Mouse (Mus musculus): ENCODE results near the gene Shd. TPM values are rescaled to one million over a fixed set of nuclear protein-coding genes. Genes with fewer than 3 reads are reported as not detected.

Shd gene
- polyA plus RNA-seq, 1 experiment from 2014 or later, result 179 TPM

- H3K4me2 ChIP-seq, result no peak overlapping the region
- H3K27me3 ChIP-seq, result no peaks in the 10 kb centered on the region
- H3K9me3 ChIP-seq, result no peaks in the 10 kb centered on the region
- H3K4me3 ChIP-seq, result no peak overlapping the region
- H3K27ac ChIP-seq (replicated peaks), result no peak overlapping the region; the same call in 1 of the 2 replicates
- peaks cover 10% of the 10 kb centered on the region for H3K36me3 ChIP-seq
- H3K9ac ChIP-seq, result no peak overlapping the region
- no peak for ATAC-seq (ENCODE audit: low FRiP score, low read depth)
- 72% methylated on average over 4 of the region's 4 CpGs for WGBS
- H3K4me1 ChIP-seq (replicated peaks), result peaks cover 29% of the 10 kb centered on the region
Observed at GRCm38 (mm10) chr17:56022989-56023290, 52.7 kb downstream of the Shd start.

- Histone ChIP-seq H3K9ac (no peak overlapping the region), H3K4me2 (no peak overlapping the region), H3K9me3 (no peaks in the 10 kb centered on the region), H3K36me3 (peaks cover 8% of the 10 kb centered on the region), H3K4me3 (no peak overlapping the region), H3K27ac (replicated peaks) (no peak overlapping the region), H3K4me1 (replicated peaks) (peaks cover 30% of the 10 kb centered on the region), H3K27me3 (no peaks in the 10 kb centered on the region)
- WGBS, result 85% methylated on average over 5 of the region's 5 CpGs
- ATAC-seq (ENCODE audit: low FRiP score, low read depth), result no peak
Observed at GRCm38 (mm10) chr17:56023386-56023785, 53.1 kb downstream of the Shd start.

DNA sequence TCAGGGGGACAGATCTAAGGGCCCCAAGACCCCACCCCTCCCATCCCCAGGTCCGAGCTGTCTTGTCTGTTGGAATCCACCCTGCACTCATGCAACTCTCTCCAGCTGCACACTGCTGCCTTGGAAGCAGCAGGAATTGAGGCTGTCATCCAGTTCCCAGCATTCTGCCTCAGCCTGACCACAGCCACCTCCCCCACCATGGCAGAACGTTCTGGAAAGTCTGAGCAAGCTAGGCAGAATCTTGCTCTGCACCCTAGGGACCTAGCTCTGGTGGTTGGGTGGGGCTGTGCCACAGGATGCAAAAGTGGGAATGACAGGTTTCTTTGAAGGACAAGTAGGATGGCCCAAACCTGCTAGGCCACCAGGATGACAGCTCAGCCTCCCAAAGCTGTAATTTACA, 54.2 kb downstream of the Shd start:
- ATAC-seq (ENCODE audit: low FRiP score, low read depth), result no peak
- H3K27ac ChIP-seq (replicated peaks), result no peak overlapping the region
- H3K4me3 ChIP-seq, result no peak overlapping the region
- peaks cover 3% of the 10 kb centered on the region; the same call in 1 of the 2 replicates for H3K36me3 ChIP-seq
- H3K27me3 ChIP-seq, result no peaks in the 10 kb centered on the region
- H3K4me1 ChIP-seq (replicated peaks), result peaks cover 32% of the 10 kb centered on the region
- no peaks in the 10 kb centered on the region for H3K9me3 ChIP-seq
- H3K4me2 ChIP-seq, result no peak overlapping the region
- WGBS, result 79% methylated on average over 2 of the region's 2 CpGs
- H3K9ac ChIP-seq, result no peak overlapping the region

DNA sequence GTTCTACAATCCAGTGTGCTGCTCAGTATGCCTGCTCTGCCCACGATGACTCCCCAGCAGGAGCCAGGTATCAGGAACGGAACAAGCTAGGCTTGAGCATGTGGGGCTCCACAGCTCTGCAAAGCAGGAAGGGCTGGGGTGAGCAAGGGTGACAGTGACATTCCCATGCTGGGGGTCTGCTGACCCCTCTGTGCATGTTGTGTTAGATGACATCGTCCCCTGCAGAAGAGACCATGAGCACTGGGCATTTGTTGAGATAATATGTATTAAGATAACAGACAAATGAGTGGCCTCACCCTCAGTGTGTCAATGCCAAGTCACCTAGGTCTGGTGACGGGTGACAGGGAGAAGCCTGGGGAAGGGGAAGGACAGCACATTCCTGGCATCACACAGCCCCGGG, 54.7 kb downstream of the Shd start:
- Histone ChIP-seq H3K4me2 (no peak overlapping the region), H3K27me3 (no peaks in the 10 kb centered on the region), H3K27ac (replicated peaks) (no peak overlapping the region), H3K4me3 (no peak overlapping the region), H3K9me3 (no peaks in the 10 kb centered on the region), H3K9ac (no peak overlapping the region), H3K36me3 (peaks cover 3% of the 10 kb centered on the region; the same call in 1 of the 2 replicates), H3K4me1 (replicated peaks) (peaks cover 32% of the 10 kb centered on the region)
- ATAC-seq (ENCODE audit: low FRiP score, low read depth), result no peak
- 84% methylated on average over 5 of the region's 5 CpGs for WGBS

Other genes starting within 250 kb of the Shd start
- gene Adgre4, start 220.5 kb upstream of the Shd start, polyA plus RNA-seq (2015; fragmentation: Nextera tagmentation; extraction: Ambion mirVana), result 0.18 and 0.21 TPM in 2 replicates
- 11.2 and 11.7 TPM in 2 replicates for gene Zfp119a, start 91.5 kb upstream of the Shd start, polyA plus RNA-seq (2015; fragmentation: Nextera tagmentation; extraction: Ambion mirVana)
- gene Zfp959, start 78.4 kb upstream of the Shd start, polyA plus RNA-seq (2015; fragmentation: Nextera tagmentation; extraction: Ambion mirVana), result 14.4 and 15.4 TPM in 2 replicates
- gene Zfp119b, start 21.0 kb upstream of the Shd start, polyA plus RNA-seq (2015; fragmentation: Nextera tagmentation; extraction: Ambion mirVana), result 7.5 and 8.3 TPM in 2 replicates
- 5.9 and 6.4 TPM in 2 replicates for gene Ebi3, start 17.8 kb upstream of the Shd start, polyA plus RNA-seq (2015; fragmentation: Nextera tagmentation; extraction: Ambion mirVana)
- gene Yju2, start 11.4 kb upstream of the Shd start, polyA plus RNA-seq (2015; fragmentation: Nextera tagmentation; extraction: Ambion mirVana), result 22.7 and 22.9 TPM in 2 replicates
- 193 and 215 TPM in 2 replicates for gene Fsd1, start 16.0 kb downstream of the Shd start, polyA plus RNA-seq (2015; fragmentation: Nextera tagmentation; extraction: Ambion mirVana)
- 6.2 and 6.5 TPM in 2 replicates for gene Stap2, start 35.1 kb downstream of the Shd start, polyA plus RNA-seq (2015; fragmentation: Nextera tagmentation; extraction: Ambion mirVana)
- 145 and 149 TPM in 2 replicates for gene Mpnd, start 35.2 kb downstream of the Shd start, polyA plus RNA-seq (2015; fragmentation: Nextera tagmentation; extraction: Ambion mirVana)
- 108 and 111 TPM in 2 replicates for gene Sh3gl1, start 66.2 kb downstream of the Shd start, polyA plus RNA-seq (2015; fragmentation: Nextera tagmentation; extraction: Ambion mirVana)
- 7.6 and 7.8 TPM in 2 replicates for gene Chaf1a, start 70.0 kb downstream of the Shd start, polyA plus RNA-seq (2015; fragmentation: Nextera tagmentation; extraction: Ambion mirVana)
- gene Ubxn6, start 104.6 kb downstream of the Shd start, polyA plus RNA-seq (2015; fragmentation: Nextera tagmentation; extraction: Ambion mirVana), result 76.1 and 77.1 TPM in 2 replicates
- 141 and 145 TPM in 2 replicates for gene Hdgfl2, start 109.2 kb downstream of the Shd start, polyA plus RNA-seq (2015; fragmentation: Nextera tagmentation; extraction: Ambion mirVana)
- 0.08 and 0.21 TPM in 2 replicates for gene Plin4, start 139.3 kb downstream of the Shd start, polyA plus RNA-seq (2015; fragmentation: Nextera tagmentation; extraction: Ambion mirVana)
- gene Plin5, start 147.1 kb downstream of the Shd start, polyA plus RNA-seq (2015; fragmentation: Nextera tagmentation; extraction: Ambion mirVana), result 1.7 and 2.5 TPM in 2 replicates
- 0.33 and 0.62 TPM in 2 replicates for gene Lrg1, start 151.5 kb downstream of the Shd start, polyA plus RNA-seq (2015; fragmentation: Nextera tagmentation; extraction: Ambion mirVana)
- 17.4 and 19.2 TPM in 2 replicates for gene Sema6b, start 169.9 kb downstream of the Shd start, polyA plus RNA-seq (2015; fragmentation: Nextera tagmentation; extraction: Ambion mirVana)
- gene Tnfaip8l1, start 192.0 kb downstream of the Shd start, polyA plus RNA-seq (2015; fragmentation: Nextera tagmentation; extraction: Ambion mirVana), result 9.5 and 10.7 TPM in 2 replicates
- gene Mydgf, start 213.5 kb downstream of the Shd start, polyA plus RNA-seq (2015; fragmentation: Nextera tagmentation; extraction: Ambion mirVana), result 76.2 and 78.6 TPM in 2 replicates
- 25.6 and 28.8 TPM in 2 replicates for gene Dpp9, start 248.4 kb downstream of the Shd start, polyA plus RNA-seq (2015; fragmentation: Nextera tagmentation; extraction: Ambion mirVana)